ENCODE assay signal across 22 mouse cellular contexts in genomic region chr3:130360813-130361212, GRCm38 (mm10).
A peak's percentile ranks its signal among the peaks of the same experiment; 100 is the strongest.
DNase-seq lines count a peak whose midpoint lies in the region; ATAC-seq lines count a peak whose summit lies in the region.
"Had no signal": no experiment of that assay in that cellular context is flagged by ENCODE, and none has a peak within 500 bp of the region (broad histone marks: within the 10 kb centered on the region; RNA-seq: fewer than 3 reads in every experiment).

No protein-coding gene starts in this region.

- H3K4me3 ChIP-seq in forebrain, embryonic 10.5 days = no peak overlapping the region
- H3K4me3 ChIP-seq in forebrain, embryonic 16.5 days (replicated peaks; ENCODE audit: low read length) = no peak overlapping the region
- H3K4me3 ChIP-seq in megakaryocyte, embryonic 14.5 days (replicated peaks) = peak overlapping the region; percentile 10
- H3K4me3 ChIP-seq: forebrain, embryonic 13.5 days; gastrocnemius, adult 2 months; heart, embryonic 10.5 days; hindbrain, embryonic 12.5 days had no signal

- DNase-seq in forebrain, embryonic 10.5 days (ENCODE audit: extremely low spot score, low spot score) = no peak
- no peak for DNase-seq in adrenal gland, postnatal 36 days
- no peak for DNase-seq in heart, postnatal 36 days
- DNase-seq: adrenal gland, postnatal 10 days; B cell, adult 2 months; cerebellum, adult 18-20 months; cerebellum, adult 9-11 months; cerebellum, postnatal 36 days; gastrocnemius, adult 2 months; gastrocnemius, postnatal 25 days; heart, adult 18-20 months; heart, postnatal 10 days had no signal

- intact Hi-C loops in heart, postnatal 36 days (cut with DNase I) = no loop called here

- peaks cover 18% of the 10 kb centered on the region for H3K4me1 ChIP-seq in forebrain, embryonic 10.5 days
- no peaks in the 10 kb centered on the region for H3K4me1 ChIP-seq in forebrain, embryonic 16.5 days (replicated peaks; ENCODE audit: control insufficient read depth, insufficient read depth, low read length)
- no peaks in the 10 kb centered on the region for H3K4me1 ChIP-seq in megakaryocyte, embryonic 14.5 days
- H3K4me1 ChIP-seq: heart, embryonic 10.5 days had no signal

- H3K36me3 ChIP-seq in forebrain, embryonic 10.5 days (replicated peaks) = no peaks in the 10 kb centered on the region
- no peaks in the 10 kb centered on the region for H3K36me3 ChIP-seq in forebrain, embryonic 16.5 days (ENCODE audit: control insufficient read depth, insufficient read depth)
- H3K36me3 ChIP-seq in megakaryocyte, embryonic 14.5 days (replicated peaks; ENCODE audit: low read length) = no peaks in the 10 kb centered on the region
- H3K36me3 ChIP-seq: G1E; heart, embryonic 10.5 days; hindbrain, embryonic 12.5 days had no signal

- H3K27ac ChIP-seq in forebrain, embryonic 10.5 days = peak overlapping the region; percentile 48; the same call in 1 of the 2 replicates
- H3K27ac ChIP-seq in forebrain, embryonic 16.5 days (ENCODE audit: low read length) = no peak overlapping the region
- H3K27ac ChIP-seq: forebrain, embryonic 13.5 days; gastrocnemius, adult 2 months; heart, embryonic 10.5 days; hindbrain, embryonic 12.5 days; hindbrain, postnatal 0 days had no signal

- 75% methylated on average over 7 of the region's 7 CpGs for WGBS in forebrain, embryonic 10.5 days
- 79% methylated on average over 7 of the region's 7 CpGs for WGBS in forebrain, embryonic 16.5 days

- no peaks in the 10 kb centered on the region for H3K9me3 ChIP-seq in forebrain, embryonic 10.5 days
- H3K9me3 ChIP-seq in forebrain, embryonic 16.5 days (ENCODE audit: control insufficient read depth, low read length) = no peaks in the 10 kb centered on the region
- H3K9me3 ChIP-seq in megakaryocyte, embryonic 14.5 days = peaks cover 20% of the 10 kb centered on the region
- H3K9me3 ChIP-seq: forebrain, embryonic 13.5 days; heart, embryonic 10.5 days; hindbrain, embryonic 12.5 days had no signal

- H3K9ac ChIP-seq in forebrain, embryonic 16.5 days (replicated peaks; ENCODE audit: low read depth, low read length) = no peak overlapping the region
- H3K9ac ChIP-seq: forebrain, embryonic 13.5 days; hindbrain, embryonic 12.5 days had no signal

- no peaks in the 10 kb centered on the region for H3K27me3 ChIP-seq in forebrain, embryonic 10.5 days (ENCODE audit: poor library complexity, severe bottlenecking)
- no peaks in the 10 kb centered on the region for H3K27me3 ChIP-seq in forebrain, embryonic 16.5 days (replicated peaks; ENCODE audit: control insufficient read depth, insufficient read depth, low read length)
- H3K27me3 ChIP-seq in megakaryocyte, embryonic 14.5 days (replicated peaks) = no peaks in the 10 kb centered on the region
- H3K27me3 ChIP-seq: forebrain, embryonic 13.5 days; hindbrain, embryonic 12.5 days had no signal

- H3K4me2 ChIP-seq in forebrain, embryonic 16.5 days (ENCODE audit: low read length) = no peak overlapping the region
- H3K4me2 ChIP-seq: forebrain, embryonic 13.5 days; hindbrain, embryonic 12.5 days had no signal

- ATAC-seq in forebrain, embryonic 16.5 days = no peak
- ATAC-seq in common myeloid progenitor, adult 5-6 weeks (replicated peaks; ENCODE audit: low read depth, poor library complexity, severe bottlenecking) = peak; percentile 82
- peak; percentile 66 to 78 for ATAC-seq in hematopoietic stem cell, adult 5-6 weeks (replicated peaks in 1 of 2; ENCODE audit: insufficient read depth in 1 of 2, low FRiP score in 2 of 2, low TSS enrichment in 1 of 2, low read depth in 1 of 2, poor library complexity in 2 of 2, severe bottlenecking in 2 of 2)
- ATAC-seq: CD4-positive, CD25-positive, alpha-beta regulatory T cell, adult 4 months; forebrain, embryonic 13.5 days; hindbrain, postnatal 0 days had no signal
